Mouse (Mus musculus) urinary bladder, postnatal 10 days (tissue): Measurements from ENCODE around the gene Atp2b1.

Experiments used
- DNase-seq: peaks from one replicate; pipeline ENCODE4 v3.0.0; 2022; ENCODE audit warnings: low spot score

Atp2b1 gene

DNA sequence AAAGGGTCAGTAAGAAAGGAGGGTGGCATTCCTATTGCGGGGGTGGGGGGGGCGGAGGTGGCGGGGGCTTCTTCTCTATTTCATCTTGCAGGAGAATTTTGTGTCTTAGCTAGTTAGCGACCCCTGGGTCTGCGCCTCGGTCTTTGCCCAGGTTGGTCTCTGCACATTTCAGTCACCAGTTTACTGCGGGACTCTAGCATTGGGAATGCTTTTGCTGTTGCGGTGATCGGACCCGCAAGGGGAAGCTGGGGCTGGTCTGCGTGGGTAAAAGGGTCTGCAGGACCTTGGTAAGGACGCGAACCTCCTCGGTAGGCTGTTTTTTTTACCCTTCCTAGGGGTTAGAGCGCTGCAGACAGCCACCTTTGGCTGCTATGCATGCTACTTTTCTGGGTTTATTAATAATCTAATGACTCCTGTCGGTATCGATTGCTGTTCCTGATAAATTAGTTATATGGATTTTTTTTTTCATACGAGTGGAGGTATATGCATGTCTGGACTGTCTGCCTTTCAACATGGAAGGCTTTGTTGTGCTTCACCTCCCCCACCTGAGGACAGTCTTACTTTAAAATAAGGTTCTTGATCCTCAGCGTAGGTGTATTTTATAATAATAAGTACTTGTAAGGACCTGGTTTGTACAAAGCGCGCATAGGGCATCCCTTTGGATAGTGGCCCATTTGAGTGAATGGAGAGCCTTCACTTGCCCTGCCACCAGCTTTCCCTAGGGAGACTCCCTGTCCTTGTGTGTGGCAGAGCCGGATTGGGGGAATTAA lies 2.0 kb downstream of the Atp2b1 start:
- DNase-seq = no peak

DNA sequence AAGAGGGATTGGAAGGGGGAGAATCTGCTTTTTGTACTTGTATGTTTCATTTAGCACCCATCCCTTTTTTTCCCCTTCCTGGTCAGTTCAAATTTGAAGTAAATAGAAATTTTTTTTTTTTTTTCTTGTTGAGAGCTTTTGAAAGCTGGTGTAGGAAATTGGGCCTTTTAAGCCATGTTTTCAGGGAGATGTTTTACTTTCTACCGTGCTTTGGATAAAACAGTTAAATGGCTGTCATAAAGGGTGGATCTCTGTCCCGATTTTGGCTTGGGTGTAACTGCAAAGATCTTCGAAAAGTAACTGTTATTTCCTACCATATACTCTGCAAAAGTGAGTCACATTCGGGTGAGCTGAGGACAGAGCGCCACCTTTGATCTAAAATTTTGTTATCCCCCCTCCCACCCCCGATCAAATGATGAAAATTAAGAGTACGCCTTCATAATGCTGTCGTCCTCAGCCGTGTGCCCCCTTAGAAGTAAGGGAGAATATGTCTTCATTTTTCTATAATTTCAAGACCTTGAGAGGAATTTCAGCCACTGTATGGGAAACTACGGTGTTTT lies 2.7 kb downstream of the Atp2b1 start:
- no peak for DNase-seq

DNA sequence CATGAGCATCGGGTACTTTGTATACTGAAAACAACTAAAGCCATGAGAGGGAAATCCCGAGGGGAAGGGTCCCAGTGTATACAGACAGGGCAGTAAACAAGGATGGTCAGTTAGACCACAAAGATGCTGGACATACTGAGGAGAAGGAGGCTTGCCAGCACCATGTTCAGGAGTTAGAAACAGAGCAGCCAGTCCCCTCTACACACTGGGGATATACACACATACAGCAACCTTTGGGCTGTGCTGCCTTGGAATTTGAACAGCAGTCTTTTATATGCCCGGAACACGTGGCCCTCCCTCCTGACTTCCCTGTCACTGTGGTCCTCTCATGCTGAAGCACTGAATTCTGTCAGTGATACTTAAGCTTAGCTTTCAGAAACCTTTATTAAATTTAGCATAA lies 10.9 kb downstream of the Atp2b1 start:
- no peak for DNase-seq

DNA sequence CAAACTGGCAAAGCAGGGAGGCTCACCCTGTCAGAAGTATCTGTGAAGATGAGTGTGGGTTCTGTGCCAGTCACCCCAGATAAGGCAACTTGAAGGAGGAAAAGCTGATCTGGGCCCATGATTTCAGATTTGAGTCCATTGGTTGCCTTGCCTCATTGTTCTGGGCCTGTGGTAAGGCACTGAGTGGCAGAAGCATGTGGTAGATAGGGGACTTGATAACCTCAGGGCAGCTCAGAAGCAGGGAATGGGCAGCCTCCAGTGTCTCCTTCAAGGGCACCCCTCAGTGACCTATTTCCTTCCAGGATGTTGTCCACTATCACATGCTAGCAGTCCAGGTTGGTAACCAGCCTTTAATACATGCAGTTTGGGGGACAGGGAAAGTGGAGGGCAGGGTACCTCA lies 12.8 kb downstream of the Atp2b1 start:
- DNase-seq = no peak

DNA sequence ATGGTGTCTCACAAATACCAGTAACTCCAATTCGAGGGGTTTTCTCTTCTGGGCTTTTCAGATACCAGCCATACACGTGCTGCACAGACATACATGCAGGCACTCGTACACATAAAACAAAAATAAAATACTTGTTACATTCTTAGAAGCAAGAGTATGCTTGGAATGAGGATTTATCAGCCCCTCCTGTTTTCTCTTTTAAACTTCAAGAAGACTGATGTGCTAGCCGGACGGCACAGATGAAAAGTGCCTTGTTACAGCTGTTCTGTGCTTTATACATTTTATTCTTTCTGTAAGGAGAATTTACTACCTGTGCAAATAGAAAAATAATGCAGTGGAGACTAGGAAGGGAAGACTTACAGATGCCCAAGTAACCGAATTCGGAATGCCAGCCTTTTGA lies 15.2 kb downstream of the Atp2b1 start:
- no peak for DNase-seq

DNA sequence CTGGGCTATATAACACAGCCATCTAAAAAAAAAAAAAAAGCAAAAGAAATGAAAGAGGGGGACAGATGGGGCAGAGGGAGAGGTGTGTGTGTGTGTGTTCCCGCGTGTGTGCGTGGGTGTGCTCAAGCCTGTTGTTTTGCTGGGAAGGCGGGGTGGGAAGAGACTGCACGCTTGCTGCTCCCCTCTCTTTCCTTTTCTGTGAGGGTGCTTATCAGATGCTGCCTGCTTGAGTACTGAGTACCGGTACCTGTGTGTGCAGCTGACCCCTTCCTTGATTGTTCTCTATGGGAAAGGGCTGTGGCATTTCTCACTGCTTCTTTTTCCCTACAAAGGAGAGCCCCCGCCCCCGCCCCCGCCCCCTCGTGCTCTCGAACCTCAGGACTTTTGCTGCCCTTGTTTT lies 15.9 kb downstream of the Atp2b1 start:
- DNase-seq = no peak

DNA sequence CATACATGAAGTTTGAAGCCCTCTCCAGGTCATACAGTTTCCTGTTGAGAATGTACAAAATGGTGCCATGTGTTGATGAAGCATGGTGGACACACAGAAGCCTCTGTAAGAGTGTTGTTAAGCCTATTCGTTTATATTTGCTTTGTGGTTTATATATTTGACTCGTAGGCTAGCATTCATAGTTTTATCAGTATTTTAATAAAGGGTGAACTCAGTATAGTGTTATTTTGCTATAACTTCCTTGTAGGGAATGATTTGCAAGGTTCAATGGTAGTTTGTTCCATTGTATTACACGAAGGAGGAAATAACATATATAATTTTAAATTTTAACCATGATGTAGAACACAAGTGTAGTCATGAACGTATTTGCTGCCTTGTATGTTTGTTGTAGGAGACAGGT lies 25.9 kb downstream of the Atp2b1 start:
- DNase-seq = no peak

DNA sequence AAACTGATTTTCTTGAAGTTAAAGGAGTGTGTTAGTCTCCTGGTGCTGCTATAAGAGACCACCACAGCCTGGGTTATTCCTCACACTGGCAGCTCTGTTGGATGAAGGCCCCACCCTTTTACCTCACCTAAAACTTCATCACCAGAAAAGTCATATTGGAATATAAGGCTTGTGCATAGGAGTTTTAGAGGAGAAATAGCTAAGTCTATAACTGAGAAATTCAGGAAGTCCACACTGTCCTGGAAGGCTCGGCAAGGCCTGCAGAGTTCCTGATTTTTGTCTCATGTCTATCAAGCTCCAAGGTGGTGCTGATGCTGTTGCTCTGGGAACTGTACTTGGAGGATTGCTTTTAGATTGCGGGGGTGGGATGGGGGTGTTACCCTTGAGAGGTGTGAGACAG lies 26.6 kb downstream of the Atp2b1 start:
- DNase-seq = no peak

DNA sequence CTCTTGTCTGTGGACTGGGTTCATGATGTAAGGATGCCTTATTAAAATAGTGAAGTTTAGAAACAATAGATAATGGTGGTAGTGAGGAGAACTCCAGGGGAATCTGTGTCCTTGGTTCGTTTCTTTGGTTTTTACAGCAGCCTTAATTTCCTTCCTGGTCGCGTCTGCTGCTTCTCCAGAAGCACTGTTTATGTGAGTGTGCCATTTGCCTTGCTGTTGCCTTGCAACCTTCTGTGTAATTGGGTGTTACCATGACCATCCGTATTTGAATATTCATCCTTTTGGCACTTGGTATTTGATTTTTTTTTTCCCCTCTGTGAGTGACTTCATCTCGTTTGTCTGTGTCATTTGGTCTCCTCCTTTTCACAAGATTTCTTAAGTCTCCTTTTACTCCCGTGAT lies 27.8 kb downstream of the Atp2b1 start:
- no peak for DNase-seq

DNA sequence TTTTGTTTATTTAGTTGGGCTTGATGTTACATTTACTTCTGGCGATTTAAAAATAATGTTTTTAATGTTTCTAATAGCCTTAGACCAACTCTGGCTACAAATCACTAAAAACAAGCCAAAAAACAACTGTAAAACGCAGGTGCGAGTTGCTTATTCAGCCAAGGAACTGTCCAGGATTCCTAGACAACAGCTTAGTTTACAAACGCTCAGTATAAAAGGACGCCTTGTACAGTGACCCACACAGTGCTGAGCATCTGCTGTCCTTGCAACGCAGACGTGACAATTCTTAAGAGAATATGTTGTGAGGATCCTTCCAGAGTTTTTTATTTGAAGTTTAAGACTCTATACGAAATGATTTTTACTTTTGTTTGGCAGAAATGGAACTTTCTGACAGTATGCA lies 28.8 kb downstream of the Atp2b1 start:
- DNase-seq = no peak

DNA sequence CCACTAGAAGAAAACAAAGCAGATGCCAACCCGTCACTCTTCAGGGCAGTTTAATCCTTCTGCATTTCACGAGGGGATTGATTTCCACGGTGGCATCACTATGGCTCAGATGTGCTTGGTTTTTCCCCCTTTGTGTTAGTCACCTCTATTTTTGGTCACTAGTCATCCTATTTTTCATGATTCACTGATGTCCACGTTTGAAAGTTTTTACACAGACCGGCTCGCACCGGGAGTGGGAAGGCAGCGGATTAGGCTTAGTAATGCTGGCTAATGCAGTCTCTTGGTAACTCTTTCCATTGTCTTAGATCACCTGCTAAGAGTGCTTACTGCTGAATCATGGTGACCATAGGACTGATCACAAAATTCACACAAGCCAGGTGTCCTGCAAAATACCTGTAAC lies 29.7 kb downstream of the Atp2b1 start:
- no peak for DNase-seq

DNA sequence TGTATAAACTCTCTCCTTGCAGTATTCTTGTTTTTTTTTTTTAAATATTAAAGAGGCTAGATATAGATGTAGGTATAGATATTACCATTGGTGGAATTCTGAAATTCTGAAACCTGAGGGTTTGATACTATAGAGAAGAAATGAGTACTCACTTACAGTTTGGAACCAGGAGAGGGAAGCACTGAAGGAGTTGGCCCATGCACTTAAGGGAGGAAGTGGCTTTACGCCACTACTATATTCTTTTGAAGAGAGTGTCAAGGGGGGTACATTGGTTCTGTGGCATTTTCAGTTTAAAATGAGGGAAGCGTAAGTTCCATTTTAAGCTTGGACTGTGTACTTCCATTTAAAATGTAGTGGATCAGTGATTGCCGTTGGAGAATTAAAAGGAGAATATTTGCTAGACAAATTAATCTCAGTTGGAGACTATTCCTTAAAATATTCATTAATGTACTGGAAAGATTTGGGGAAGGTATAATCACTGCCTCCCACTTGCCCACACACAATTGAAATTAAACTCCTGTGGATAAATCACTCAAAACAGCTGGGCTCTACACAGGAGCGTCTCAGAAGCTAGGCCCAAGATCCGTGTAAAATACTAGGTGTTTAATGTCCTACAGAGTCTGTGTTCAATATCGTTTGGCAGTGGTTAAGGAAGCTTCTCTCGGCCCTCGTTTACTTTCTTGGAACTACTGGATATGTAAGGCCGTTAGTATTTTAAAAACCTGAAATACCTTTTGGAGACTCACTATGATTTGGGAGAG lies 32.0 kb downstream of the Atp2b1 start:
- no peak for DNase-seq

DNA sequence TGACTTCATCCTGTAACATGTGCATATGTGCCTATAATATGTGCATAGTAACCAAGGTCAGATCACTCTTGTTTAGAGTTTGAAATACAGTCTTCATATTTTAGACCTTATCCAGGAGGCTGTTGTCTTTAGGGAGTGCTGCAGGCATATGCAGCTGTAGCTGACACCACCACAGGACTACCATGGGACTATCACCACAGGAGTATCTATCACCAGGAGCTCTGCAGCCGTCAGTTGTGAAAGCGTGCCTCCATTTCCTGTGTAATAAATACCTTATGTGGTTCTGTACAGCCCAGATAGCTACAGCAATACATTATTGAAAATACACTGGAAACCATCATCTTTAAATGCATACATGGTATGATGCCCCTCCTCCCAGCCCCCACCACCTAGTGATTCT lies 33.0 kb downstream of the Atp2b1 start:
- no peak for DNase-seq

DNA sequence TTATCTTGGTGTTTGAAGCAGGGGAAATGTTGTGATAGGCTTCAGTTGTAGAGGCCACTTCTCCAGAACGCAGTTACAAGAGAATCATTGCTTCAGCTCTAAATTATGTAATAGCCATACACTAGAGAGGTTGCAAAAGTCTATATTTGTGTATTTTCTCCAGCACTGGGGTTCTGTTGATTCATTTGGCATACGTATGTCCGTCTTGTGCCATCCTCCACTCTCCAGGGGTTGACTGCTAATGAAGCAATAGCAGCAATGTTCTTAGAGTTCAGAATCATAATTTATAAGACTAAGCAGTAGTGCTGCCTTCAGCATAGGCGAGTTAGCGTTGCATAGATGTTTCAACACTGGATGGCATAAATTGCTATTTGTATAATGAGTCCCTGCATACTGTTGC lies 33.9 kb downstream of the Atp2b1 start:
- no peak for DNase-seq

DNA sequence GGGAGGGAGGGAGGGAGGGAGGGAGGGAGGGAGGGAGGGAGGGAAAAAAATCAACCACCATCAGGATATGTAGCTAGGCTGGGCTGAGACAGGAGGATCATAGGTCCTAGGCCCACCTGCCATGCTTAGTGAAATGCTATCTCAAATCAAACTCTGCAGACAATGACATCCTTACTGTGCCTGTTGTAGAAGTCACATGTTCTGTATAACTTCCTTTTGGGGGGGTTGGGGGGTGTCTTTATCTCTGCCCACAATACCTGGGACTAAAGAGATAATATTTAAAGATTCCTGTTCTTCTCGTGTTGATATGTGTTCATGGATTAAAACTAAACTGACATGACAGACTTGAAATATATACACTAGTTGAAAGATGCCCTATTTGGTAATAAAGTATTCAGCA lies 35.5 kb downstream of the Atp2b1 start:
- DNase-seq = no peak

DNA sequence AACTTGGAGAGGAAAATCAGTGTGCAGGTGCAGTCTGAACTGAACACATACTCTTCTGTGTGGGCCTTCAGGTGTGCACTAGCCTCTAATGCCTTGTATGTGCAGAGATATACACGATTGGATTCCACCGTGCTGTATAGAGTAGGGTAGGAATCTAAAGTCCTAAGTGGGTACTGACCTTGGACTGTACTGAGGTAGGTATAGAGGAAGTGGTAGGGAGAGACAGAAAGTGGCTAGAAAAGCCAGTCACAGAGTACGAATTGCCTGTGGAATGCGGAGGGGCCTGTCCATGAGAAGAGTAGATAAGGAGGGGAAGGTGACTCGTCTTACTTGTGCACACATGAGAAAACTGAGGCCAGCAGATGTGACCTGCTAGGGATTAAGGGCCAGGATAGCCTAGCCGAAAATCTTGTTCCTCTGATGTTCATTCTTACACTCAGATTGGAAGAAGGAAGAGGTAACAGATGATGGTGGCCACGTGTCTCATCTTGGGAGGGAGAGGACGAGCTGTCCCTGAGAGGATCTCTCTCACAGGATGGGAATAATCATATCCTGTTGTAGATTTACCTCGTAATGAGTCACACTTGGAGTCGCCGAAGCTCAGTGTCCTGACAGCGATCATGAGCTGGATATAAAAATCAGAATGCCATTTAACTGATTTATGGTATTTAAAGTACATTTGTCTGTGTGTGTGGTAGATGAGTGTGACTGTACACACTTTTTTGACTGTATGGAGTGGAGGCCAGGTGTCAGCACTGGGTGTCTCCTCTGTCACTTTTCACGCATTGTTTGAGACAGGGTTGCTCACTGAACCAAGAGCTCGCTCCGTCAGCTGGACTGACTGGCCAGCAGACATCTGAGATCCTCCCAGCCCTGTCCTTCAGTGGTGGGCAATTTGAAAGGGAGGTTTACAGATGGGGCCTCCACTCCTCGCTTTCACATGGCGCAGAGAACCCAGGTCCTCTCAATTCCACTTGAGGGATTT lies 37.4 kb downstream of the Atp2b1 start:
- no peak for DNase-seq

DNA sequence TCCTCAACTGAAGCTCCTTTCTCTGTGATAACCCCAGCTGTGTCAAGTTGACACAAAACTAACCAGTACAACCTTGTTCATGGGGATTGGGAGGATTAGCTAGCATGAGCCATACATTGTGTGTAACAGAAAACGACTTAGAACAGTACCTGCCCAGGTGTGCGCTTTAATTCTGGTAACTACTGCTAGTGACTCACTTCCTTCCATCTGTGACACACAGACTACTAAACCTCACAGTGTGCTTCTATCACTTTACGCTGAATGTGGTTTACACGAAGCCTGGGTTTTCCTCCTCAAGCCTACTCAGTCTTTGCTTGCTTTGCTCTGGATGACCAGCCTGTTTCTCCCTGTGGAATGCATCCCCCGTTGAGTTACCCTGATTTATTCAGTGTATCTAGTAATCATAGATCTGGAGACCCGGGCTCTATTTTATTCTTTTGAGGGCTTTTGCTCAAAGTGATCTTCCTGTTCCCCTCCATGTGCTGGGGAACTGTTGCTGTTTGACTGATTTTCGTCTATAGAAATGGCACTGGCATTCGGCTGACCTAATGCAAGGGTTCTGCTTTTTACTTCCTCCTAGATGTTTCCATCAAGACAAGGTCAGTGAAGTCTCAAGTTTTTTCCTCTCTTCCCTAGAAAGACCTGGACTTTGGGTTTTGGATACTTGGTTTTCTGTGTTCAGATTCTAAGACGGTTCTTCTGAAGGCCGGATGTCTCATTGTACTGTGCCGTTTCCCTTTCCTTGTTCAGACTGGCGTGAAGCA lies 40.2 kb downstream of the Atp2b1 start:
- DNase-seq = no peak

DNA sequence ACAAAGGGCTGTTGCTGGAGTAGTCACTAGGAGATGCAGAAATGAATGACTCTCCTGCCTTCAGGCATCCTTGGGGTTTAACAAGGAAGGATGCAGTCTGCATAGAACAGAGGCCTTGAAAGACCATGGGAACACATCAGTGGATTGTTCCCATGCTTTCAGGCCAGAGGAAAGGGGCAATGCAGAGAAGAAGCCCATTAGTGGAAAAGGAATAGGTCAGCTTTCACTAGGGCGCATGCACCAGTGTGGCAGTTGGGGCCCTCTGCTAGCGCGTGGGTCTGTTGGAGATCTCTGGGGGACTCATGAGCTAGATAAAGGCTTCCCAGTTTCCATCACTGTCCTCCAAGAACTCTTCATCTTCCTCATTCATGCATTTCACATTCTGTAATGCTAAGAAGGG lies 41.9 kb downstream of the Atp2b1 start:
- no peak for DNase-seq

DNA sequence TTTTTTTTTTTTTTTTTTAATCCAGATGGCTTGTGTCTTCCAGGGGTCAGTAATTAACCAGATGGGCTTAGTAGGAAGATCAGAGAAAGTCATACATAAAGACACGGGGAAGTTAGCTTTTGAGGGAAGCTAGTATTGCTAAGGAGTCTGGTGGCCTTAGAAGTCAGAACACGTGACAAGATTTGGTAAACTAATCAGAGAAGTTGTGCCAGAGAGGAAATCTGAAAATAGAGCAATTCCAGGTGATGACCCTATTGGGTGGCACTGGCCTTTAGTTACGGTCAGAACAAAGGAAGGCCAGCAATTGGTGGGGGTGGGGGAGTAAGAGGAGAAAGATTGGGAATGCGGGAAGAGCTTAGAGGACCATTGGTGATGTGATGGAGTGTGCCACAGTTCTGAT lies 44.5 kb downstream of the Atp2b1 start:
- DNase-seq = no peak

DNA sequence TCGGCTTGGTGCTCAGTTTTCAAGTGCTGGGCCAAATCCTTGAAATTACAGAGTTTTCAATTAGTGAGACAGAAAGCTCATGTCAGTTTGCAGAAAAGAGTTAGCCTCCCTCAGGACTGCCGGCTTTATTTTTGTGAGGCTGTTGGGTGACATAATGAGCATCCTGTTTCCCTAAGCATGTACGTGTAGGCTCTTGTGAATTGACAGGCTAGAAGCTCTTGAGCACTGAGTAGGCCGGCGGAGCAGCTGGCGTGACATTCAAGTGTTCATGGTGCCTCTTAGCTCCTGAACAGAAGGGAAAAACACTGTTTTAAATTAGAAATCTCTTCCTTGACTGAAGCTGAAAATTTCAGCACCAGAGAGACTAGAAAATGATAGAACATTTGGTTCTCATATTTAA lies 45.2 kb downstream of the Atp2b1 start:
- no peak for DNase-seq

DNA sequence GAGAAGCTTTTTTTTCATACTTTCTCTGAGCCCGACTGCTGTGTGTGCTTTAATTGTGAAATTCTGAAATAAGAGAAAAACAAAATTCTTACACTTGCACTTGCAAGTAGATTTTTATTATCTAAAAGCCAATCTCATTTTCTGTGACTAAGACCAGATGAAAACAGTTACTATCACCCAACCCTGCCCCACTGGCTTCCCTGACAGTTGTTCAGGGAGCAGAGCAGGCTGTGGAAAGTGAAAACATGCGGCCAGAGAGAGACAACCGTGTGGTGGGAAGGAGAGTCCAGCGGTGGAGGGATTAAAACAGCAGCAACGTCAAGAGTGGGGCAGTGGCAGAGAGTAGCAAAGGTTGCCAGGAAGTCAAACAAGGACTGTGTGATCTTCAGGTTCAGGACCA lies 46.7 kb downstream of the Atp2b1 start:
- DNase-seq = no peak

DNA sequence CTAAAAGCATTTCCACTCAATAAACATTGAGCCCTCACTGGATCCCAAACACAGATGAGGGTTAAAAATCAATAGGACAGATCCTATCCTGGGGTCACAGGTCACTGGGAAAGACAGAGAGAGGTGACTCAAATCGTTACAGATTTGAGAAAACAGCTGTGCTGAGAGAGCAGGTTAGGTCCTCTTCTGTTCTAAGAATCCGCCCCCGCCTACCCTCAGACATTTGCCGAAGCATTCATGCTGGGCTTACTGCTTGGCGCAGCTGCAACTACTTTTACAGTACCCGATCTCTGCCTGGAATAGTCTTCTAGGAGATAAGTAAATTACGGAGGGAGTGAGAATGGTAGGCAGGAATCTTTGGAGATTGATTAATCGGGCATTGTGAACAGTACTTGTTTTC lies 47.9 kb downstream of the Atp2b1 start:
- DNase-seq = no peak
